Mouse (Mus musculus) adrenal gland (tissue): Measurements from ENCODE around the gene Fsd1.
"Not testable (repeated sequence)": the region's sequence is repeated elsewhere in the genome, so short reads cannot be mapped to it uniquely, and the experiment has no call there.

Experiments used
- intact Hi-C: fragments of 180-260 bp; cut with DNase I; formaldehyde crosslinking; loops from one replicate; pipeline ENCODE4 v1.15.1; 2025
- long read RNA-seq, 2 experiments: library from polyadenylated mRNA; unstranded; transcript quantifications; one replicate each; pipeline ENCODE4 v2.0.0; 2020; ENCODE audit warnings: borderline replicate concordance in 1 of 2; ENCODE audit not compliant: insufficient replicate concordance in 1 of 2

Gene Fsd1
- long read RNA-seq, experiment 1, partial matches to known transcripts: 0 of 2 reads
- long read RNA-seq, experiment 1, other reads (novel, unspliced or antisense): 1 of 2 reads
- long read RNA-seq, experiment 2, partial matches to known transcripts: 0 of 5 reads
- long read RNA-seq, experiment 2, other reads (novel, unspliced or antisense): 4 of 5 reads

GRCm38 (mm10) chr17:55986030-55986961 lies at the start of gene Fsd1:
Gene Fsd1 (plus strand): TSS chr17:55986509.
- intact Hi-C loops: no loop called here

GRCm38 (mm10) chr17:55944387-55944865 lies 41.9 kb upstream of the Fsd1 start:
- intact Hi-C loops: not testable (repeated sequence)

- intact Hi-C loops: loop anchor here (5.0 kb wide), 1 partner anchor 53 kb away; the partner anchor contains the start of gene Zfp959
These were observed 41.2 kb upstream of the Fsd1 start for GRCm38 (mm10) chr17:55944866-55945682.

- intact Hi-C loops: loop anchor here (5.0 kb wide), 1 partner anchor 53 kb away; the partner anchor contains the start of gene Zfp959
These were observed 40.6 kb upstream of the Fsd1 start for GRCm38 (mm10) chr17:55945696-55946095.

- intact Hi-C loops: loop anchor here (5.0 kb wide), 1 partner anchor 56 kb away; the partner anchor contains the start of gene Zfp959
These were observed 37.7 kb upstream of the Fsd1 start for GRCm38 (mm10) chr17:55948647-55949046.

GRCm38 (mm10) chr17:55949400-55949799 lies 36.9 kb upstream of the Fsd1 start, which contains the start of gene Zfp119b:
Gene Zfp119b (minus strand): TSS chr17:55949500.
- intact Hi-C loops: loop anchor here (5.0 kb wide), 1 partner anchor 57 kb away; the partner anchor contains the start of gene Zfp959

- intact Hi-C loops: loop anchor here (5.0 to 10.0 kb wide), 2 partner anchors 68 to 246 kb away; no protein-coding TSS in a partner anchor
These were observed 35.7 kb upstream of the Fsd1 start for GRCm38 (mm10) chr17:55950601-55951000.

GRCm38 (mm10) chr17:55952041-55952440 lies 34.3 kb upstream of the Fsd1 start:
- intact Hi-C loops: loop anchor here (5.0 to 10.0 kb wide), 2 partner anchors 70 to 247 kb away; no protein-coding TSS in a partner anchor

GRCm38 (mm10) chr17:55952447-55953027 lies 33.8 kb upstream of the Fsd1 start, which contains the start of gene Ebi3:
Gene Ebi3 (plus strand): TSS chr17:55952640.
- intact Hi-C loops: loop anchor here (5.0 to 10.0 kb wide), 2 partner anchors 70 to 248 kb away; no protein-coding TSS in a partner anchor

GRCm38 (mm10) chr17:55953751-55954150 lies 32.6 kb upstream of the Fsd1 start:
- intact Hi-C loops: loop anchor here (5.0 to 10.0 kb wide), 2 partner anchors 71 to 249 kb away; no protein-coding TSS in a partner anchor

- intact Hi-C loops: loop anchor here (5.0 to 10.0 kb wide), 2 partner anchors 72 to 249 kb away; no protein-coding TSS in a partner anchor
These were observed 32.1 kb upstream of the Fsd1 start for GRCm38 (mm10) chr17:55954229-55954628.

- intact Hi-C loops: loop anchor here (5.0 to 10.0 kb wide), 2 partner anchors 56 to 251 kb away; no protein-coding TSS in a partner anchor
These were observed 30.2 kb upstream of the Fsd1 start for GRCm38 (mm10) chr17:55956129-55956528.

- intact Hi-C loops: loop anchor here (5.0 to 10.0 kb wide), 2 partner anchors 56 to 252 kb away; no protein-coding TSS in a partner anchor
These were observed 29.7 kb upstream of the Fsd1 start for GRCm38 (mm10) chr17:55956591-55956990.

- intact Hi-C loops: loop anchor here (5.0 to 10.0 kb wide), 2 partner anchors 55 to 252 kb away; no protein-coding TSS in a partner anchor
These were observed 29.1 kb upstream of the Fsd1 start for GRCm38 (mm10) chr17:55957168-55957567.

GRCm38 (mm10) chr17:55957726-55958583 lies 28.4 kb upstream of the Fsd1 start:
- intact Hi-C loops: loop anchor here (5.0 to 10.0 kb wide), 2 partner anchors 54 to 253 kb away; no protein-coding TSS in a partner anchor

GRCm38 (mm10) chr17:55958584-55958886 lies 27.8 kb upstream of the Fsd1 start:
- intact Hi-C loops: loop anchor here (5.0 to 10.0 kb wide), 2 partner anchors 54 to 254 kb away; no protein-coding TSS in a partner anchor

GRCm38 (mm10) chr17:55958918-55959728 lies 27.2 kb upstream of the Fsd1 start, which contains the start of gene Yju2:
Gene Yju2 (plus strand): TSS chr17:55959099.
- intact Hi-C loops: loop anchor here (5.0 to 10.0 kb wide), 2 partner anchors 53 to 254 kb away; no protein-coding TSS in a partner anchor
